Mouse (Mus musculus): ENCODE measurements at regions not wholly inside any gene's neighbourhood (a gene's known extent, or its start where the extent isn't known, plus 50 kb on each side); places are given as distances from the start of the nearest gene placed in this dataset.

- TF ChIP-seq CTCF (IDR thresholded peaks at IDR 0.05) = no peak
- H3K36me3 ChIP-seq (ENCODE audit: insufficient read depth, low read length) = no peaks in the 10 kb centered on the region
- WGBS = 54% methylated on average over 4 of the region's 4 CpGs
- no peak overlapping the region for H3K27ac ChIP-seq (ENCODE audit: low read depth, low read length)
- DNase-seq (ENCODE audit: low spot score) (peak; percentile 67), ATAC-seq (ENCODE audit: low FRiP score) (peak; percentile 80)
- H3K4me2 ChIP-seq (ENCODE audit: low read depth, low read length, poor library complexity, severe bottlenecking) = no peak overlapping the region
- no peaks in the 10 kb centered on the region for H3K4me1 ChIP-seq (ENCODE audit: insufficient read depth, low read length)
- no peak overlapping the region for H3K9ac ChIP-seq (replicated peaks; ENCODE audit: low read length, poor library complexity, severe bottlenecking)
- H3K27me3 ChIP-seq (ENCODE audit: insufficient read depth, low read length) = no peaks in the 10 kb centered on the region
- H3K9me3 ChIP-seq (ENCODE audit: low read length) = no peaks in the 10 kb centered on the region
- H3K4me3 ChIP-seq (ENCODE audit: low read depth, low read length) = no peak overlapping the region
These were observed 97.2 kb upstream of the Rreb1 start for GRCm38 (mm10) chr13:37680837-37681619.

GRCm38 (mm10) chr13:37683045-37683679 lies 95.0 kb upstream of the Rreb1 start:
- H3K36me3 ChIP-seq (ENCODE audit: insufficient read depth, low read length) = no peaks in the 10 kb centered on the region
- H3K9ac ChIP-seq (replicated peaks; ENCODE audit: low read length, poor library complexity, severe bottlenecking) = no peak overlapping the region
- WGBS = 77% methylated on average over 6 of the region's 6 CpGs
- no peak overlapping the region for H3K4me2 ChIP-seq (ENCODE audit: low read depth, low read length, poor library complexity, severe bottlenecking)
- no peak for ATAC-seq (ENCODE audit: low FRiP score)
- H3K4me3 ChIP-seq (ENCODE audit: low read depth, low read length) = no peak overlapping the region
- no peak overlapping the region for H3K27ac ChIP-seq (ENCODE audit: low read depth, low read length)
- TF ChIP-seq CTCF (IDR thresholded peaks at IDR 0.05) = no peak
- H3K4me1 ChIP-seq (ENCODE audit: insufficient read depth, low read length) = no peaks in the 10 kb centered on the region
- no peak for DNase-seq (ENCODE audit: low spot score)
- H3K27me3 ChIP-seq (ENCODE audit: insufficient read depth, low read length) = no peaks in the 10 kb centered on the region
- H3K9me3 ChIP-seq (ENCODE audit: low read length) = no peaks in the 10 kb centered on the region

GRCm38 (mm10) chr13:37685617-37686016 lies 92.6 kb upstream of the Rreb1 start:
- DNase-seq (ENCODE audit: low spot score) (no peak), ATAC-seq (ENCODE audit: low FRiP score) (no peak)
- Histone ChIP-seq H3K4me2 (ENCODE audit: low read depth, low read length, poor library complexity, severe bottlenecking) (no peak overlapping the region), H3K9ac (replicated peaks; ENCODE audit: low read length, poor library complexity, severe bottlenecking) (no peak overlapping the region), H3K27ac (ENCODE audit: low read depth, low read length) (no peak overlapping the region), H3K36me3 (ENCODE audit: insufficient read depth, low read length) (no peaks in the 10 kb centered on the region), H3K4me1 (ENCODE audit: insufficient read depth, low read length) (no peaks in the 10 kb centered on the region), H3K9me3 (ENCODE audit: low read length) (no peaks in the 10 kb centered on the region), H3K4me3 (ENCODE audit: low read depth, low read length) (no peak overlapping the region), H3K27me3 (ENCODE audit: insufficient read depth, low read length) (no peaks in the 10 kb centered on the region)
- WGBS = 83% methylated on average over 2 of the region's 2 CpGs
- no peak for TF ChIP-seq CTCF (IDR thresholded peaks at IDR 0.05)

- TF ChIP-seq CTCF (IDR thresholded peaks at IDR 0.05) = no peak
- no peak for ATAC-seq (ENCODE audit: low FRiP score)
- WGBS = 62% methylated on average over 2 of the region's 2 CpGs
These were observed 92.1 kb upstream of the Rreb1 start for GRCm38 (mm10) chr13:37686109-37686508.

GRCm38 (mm10) chr13:37689127-37689777 lies 88.9 kb upstream of the Rreb1 start:
- TF ChIP-seq CTCF (IDR thresholded peaks at IDR 0.05) = no peak
- ATAC-seq (ENCODE audit: low FRiP score) (no peak), DNase-seq (ENCODE audit: low spot score) (no peak)
- Histone ChIP-seq H3K4me2 (ENCODE audit: low read depth, low read length, poor library complexity, severe bottlenecking) (no peak overlapping the region), H3K36me3 (ENCODE audit: insufficient read depth, low read length) (no peaks in the 10 kb centered on the region), H3K4me3 (ENCODE audit: low read depth, low read length) (no peak overlapping the region), H3K4me1 (ENCODE audit: insufficient read depth, low read length) (no peaks in the 10 kb centered on the region), H3K27ac (ENCODE audit: low read depth, low read length) (no peak overlapping the region), H3K9me3 (ENCODE audit: low read length) (no peaks in the 10 kb centered on the region), H3K9ac (replicated peaks; ENCODE audit: low read length, poor library complexity, severe bottlenecking) (no peak overlapping the region), H3K27me3 (ENCODE audit: insufficient read depth, low read length) (no peaks in the 10 kb centered on the region)
- WGBS = 93% methylated on average over 6 of the region's 6 CpGs

More at GRCm38 (mm10) chr13:37686109-37686508, 92.1 kb upstream of the Rreb1 start:
- Histone ChIP-seq H3K4me1 (ENCODE audit: insufficient read depth, low read length) (no peaks in the 10 kb centered on the region), H3K4me2 (ENCODE audit: low read depth, low read length, poor library complexity, severe bottlenecking) (no peak overlapping the region), H3K27ac (ENCODE audit: low read depth, low read length) (no peak overlapping the region), H3K4me3 (ENCODE audit: low read depth, low read length) (no peak overlapping the region), H3K36me3 (ENCODE audit: insufficient read depth, low read length) (no peaks in the 10 kb centered on the region), H3K9me3 (ENCODE audit: low read length) (no peaks in the 10 kb centered on the region), H3K27me3 (ENCODE audit: insufficient read depth, low read length) (no peaks in the 10 kb centered on the region), H3K9ac (replicated peaks; ENCODE audit: low read length, poor library complexity, severe bottlenecking) (no peak overlapping the region)
- DNase-seq (ENCODE audit: low spot score) = no peak
